Mouse (Mus musculus) ES-E14 (cell line): ENCODE results near the gene Polr3b.

ENCODE experiments used
- CHD2 ChIP-seq: IDR thresholded peaks from 2 replicates; pipeline ENCODE4 v1.6.1; 2014; ENCODE audit warnings: mild to moderate bottlenecking, low read depth, low read length, inconsistent platforms
- HCFC1 ChIP-seq: IDR thresholded peaks from 2 replicates; pipeline ENCODE4 v1.6.1; 2012; ENCODE audit warnings: low read length, inconsistent platforms, borderline replicate concordance; ENCODE audit not compliant: insufficient read depth
- MAFK ChIP-seq: IDR thresholded peaks from 2 replicates; pipeline ENCODE4 v1.6.1; 2014; ENCODE audit warnings: mild to moderate bottlenecking, low read depth, low read length, inconsistent platforms; ENCODE audit not compliant: insufficient read depth
- ZC3H11A ChIP-seq: IDR thresholded peaks from 2 replicates; pipeline ENCODE4 v1.6.1; 2012; ENCODE audit warnings: low read depth, mild to moderate bottlenecking, inconsistent platforms, low read length, borderline replicate concordance
- ZNF384 ChIP-seq: IDR thresholded peaks from 2 replicates; pipeline ENCODE4 v1.6.1; 2012; ENCODE audit warnings: low read depth, low read length, inconsistent platforms

DNA sequence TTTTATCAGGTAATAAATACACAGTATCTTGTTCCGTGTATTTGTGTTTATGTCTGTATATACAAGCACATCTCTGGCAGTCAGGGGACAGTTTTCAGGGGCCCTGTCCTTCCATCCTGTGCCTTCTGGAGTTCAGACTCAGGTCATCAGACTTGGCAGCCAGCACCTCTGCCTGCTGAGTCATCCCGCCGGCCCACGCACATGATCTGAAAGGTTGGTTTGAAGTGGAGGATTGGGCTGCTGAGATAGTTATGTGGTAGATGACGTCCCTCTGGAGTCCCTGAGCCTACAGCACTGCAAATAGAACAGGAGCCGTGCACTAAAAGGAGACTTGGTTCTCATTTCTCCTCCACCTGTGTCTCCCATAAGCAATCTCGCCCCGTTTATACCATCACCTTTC is 79.0 kb downstream of the Polr3b start:
- TF ChIP-seq HCFC1 (no peak), ZC3H11A (no peak), CHD2 (no peak), ZNF384 (no peak), MAFK (no peak)
